Mouse (Mus musculus) hindbrain, embryonic 13.5 days (tissue): Measurements from ENCODE around the gene Vps53. TPM values are rescaled to one million over a fixed set of nuclear protein-coding genes. Genes with fewer than 3 reads are reported as not detected.

Source experiments
- ATAC-seq: fragments of 200-750 bp; cut with Nextera tagmentation; 2 replicates; pipeline ENCODE4 v1.8.0; 2017; ENCODE audit warnings: moderate TSS enrichment; ENCODE audit not compliant: low FRiP score
- H3K27ac ChIP-seq: fragments of 300-500 bp; sonication (generic); 2 replicates; pipeline ENCODE4 v1.5.1; 2015; ENCODE audit warnings: inconsistent platforms, mild to moderate bottlenecking, moderate library complexity
- H3K27me3 ChIP-seq: fragments of 300-500 bp; sonication (generic); 2 replicates; pipeline ENCODE4 v1.6.1; 2015; ENCODE audit warnings: mild to moderate bottlenecking, inconsistent platforms
- H3K36me3 ChIP-seq: fragments of 300-500 bp; sonication (generic); 2 replicates; pipeline ENCODE4 v1.6.1; 2015; ENCODE audit warnings: mild to moderate bottlenecking, inconsistent platforms
- H3K4me1 ChIP-seq: fragments of 300-500 bp; sonication (generic); replicated peaks from 2 replicates; pipeline ENCODE4 v1.6.1; 2015; ENCODE audit warnings: inconsistent platforms
- H3K4me2 ChIP-seq: fragments of 300-500 bp; sonication (generic); 2 replicates; pipeline ENCODE4 v1.6.1; 2015; ENCODE audit warnings: inconsistent platforms, mild to moderate bottlenecking, moderate library complexity
- H3K4me3 ChIP-seq: fragments of 300-500 bp; sonication (generic); 2 replicates; pipeline ENCODE4 v1.5.1; 2015; ENCODE audit warnings: mild to moderate bottlenecking, inconsistent platforms
- H3K9ac ChIP-seq: fragments of 300-500 bp; sonication (generic); 2 replicates; pipeline ENCODE4 v1.6.1; 2015; ENCODE audit warnings: mild to moderate bottlenecking, inconsistent platforms
- H3K9me3 ChIP-seq: fragments of 300-500 bp; sonication (generic); 2 replicates; pipeline ENCODE4 v1.6.1; 2016; ENCODE audit warnings: inconsistent platforms
- WGBS: fragments of 180-500 bp; shearing (Covaris S2); methylation state at CpG from one replicate; pipeline ENCODE4 v1.1.7; 2015; 5-methylcytosine and 5-hydroxymethylcytosine counted together
- polyA plus RNA-seq: library from polyadenylated mRNA; unstranded; fragments of >200 nt; fragmentation: Nextera tagmentation; extraction: Ambion mirVana; gene quantifications from 2 replicates; pipeline ENCODE4 v1.2.1, GENCODE M21; 2015

Gene Vps53
- polyA plus RNA-seq, 1 experiment from 2014 or later = 67.2 TPM

- H3K9me3 ChIP-seq = no peaks in the 10 kb centered on the region
- peaks cover 67% of the 10 kb centered on the region for H3K36me3 ChIP-seq
- WGBS = 86% methylated on average over 6 of the region's 6 CpGs
- no peaks in the 10 kb centered on the region for H3K27me3 ChIP-seq
- H3K27ac ChIP-seq = no peak overlapping the region
- H3K9ac ChIP-seq = no peak overlapping the region
- H3K4me3 ChIP-seq = no peak overlapping the region
- ATAC-seq = no peak
- H3K4me1 ChIP-seq = no peaks in the 10 kb centered on the region
- no peak overlapping the region for H3K4me2 ChIP-seq
Observed at GRCm38 (mm10) chr11:76089776-76090175, 89.7 kb downstream of the Vps53 start.

- Histone ChIP-seq H3K9me3 (no peaks in the 10 kb centered on the region), H3K4me1 (no peaks in the 10 kb centered on the region), H3K27ac (no peak overlapping the region), H3K9ac (no peak overlapping the region), H3K27me3 (no peaks in the 10 kb centered on the region), H3K4me3 (no peak overlapping the region), H3K4me2 (no peak overlapping the region), H3K36me3 (peaks cover 67% of the 10 kb centered on the region)
- no peak for ATAC-seq
- WGBS = 86% methylated on average over 4 of the region's 4 CpGs
Observed at GRCm38 (mm10) chr11:76088506-76088905, 90.9 kb downstream of the Vps53 start.

GRCm38 (mm10) chr11:76085898-76086591 is 93.4 kb downstream of the Vps53 start:
- no peak overlapping the region for H3K27ac ChIP-seq
- H3K27me3 ChIP-seq = no peaks in the 10 kb centered on the region
- H3K36me3 ChIP-seq = peaks cover 70% of the 10 kb centered on the region
- H3K4me1 ChIP-seq = no peaks in the 10 kb centered on the region
- H3K9ac ChIP-seq = no peak overlapping the region
- ATAC-seq = no peak
- no peak overlapping the region for H3K4me2 ChIP-seq
- H3K9me3 ChIP-seq = no peaks in the 10 kb centered on the region
- H3K4me3 ChIP-seq = no peak overlapping the region
- 71% methylated on average over 5 of the region's 5 CpGs for WGBS

- H3K36me3 ChIP-seq = peaks cover 75% of the 10 kb centered on the region
- no peak overlapping the region for H3K4me2 ChIP-seq
- no peaks in the 10 kb centered on the region for H3K4me1 ChIP-seq
- ATAC-seq = no peak
- no peak overlapping the region for H3K4me3 ChIP-seq
- 95% methylated on average over 1 of the region's 1 CpGs for WGBS
- H3K9me3 ChIP-seq = no peaks in the 10 kb centered on the region
- H3K27me3 ChIP-seq = no peaks in the 10 kb centered on the region
- H3K9ac ChIP-seq = no peak overlapping the region
- no peak overlapping the region for H3K27ac ChIP-seq
Observed at GRCm38 (mm10) chr11:76084943-76085342, 94.5 kb downstream of the Vps53 start.

GRCm38 (mm10) chr11:76083941-76084367 is 95.5 kb downstream of the Vps53 start:
- H3K4me3 ChIP-seq = no peak overlapping the region
- peaks cover 76% of the 10 kb centered on the region for H3K36me3 ChIP-seq
- no peaks in the 10 kb centered on the region for H3K4me1 ChIP-seq
- H3K9me3 ChIP-seq = no peaks in the 10 kb centered on the region
- H3K27me3 ChIP-seq = no peaks in the 10 kb centered on the region
- H3K9ac ChIP-seq = no peak overlapping the region
- no peak for ATAC-seq
- no peak overlapping the region for H3K4me2 ChIP-seq
- WGBS = 77% methylated on average over 3 of the region's 3 CpGs
- H3K27ac ChIP-seq = no peak overlapping the region

- Histone ChIP-seq H3K4me3 (no peak overlapping the region), H3K36me3 (peaks cover 75% of the 10 kb centered on the region), H3K9ac (no peak overlapping the region), H3K27me3 (no peaks in the 10 kb centered on the region), H3K4me2 (no peak overlapping the region), H3K4me1 (no peaks in the 10 kb centered on the region), H3K27ac (no peak overlapping the region), H3K9me3 (no peaks in the 10 kb centered on the region)
- no peak for ATAC-seq
- 81% methylated on average over 6 of the region's 6 CpGs for WGBS
Observed at GRCm38 (mm10) chr11:76081048-76081640, 98.3 kb downstream of the Vps53 start.

GRCm38 (mm10) chr11:76080293-76080692 is 99.2 kb downstream of the Vps53 start:
- H3K36me3 ChIP-seq = peaks cover 75% of the 10 kb centered on the region
- 82% methylated on average over 2 of the region's 2 CpGs for WGBS

GRCm38 (mm10) chr11:76077341-76077740 is 102.1 kb downstream of the Vps53 start:
- H3K4me3 ChIP-seq = no peak overlapping the region
- no peak for ATAC-seq
- WGBS = 92% methylated on average over 6 of the region's 6 CpGs
- no peaks in the 10 kb centered on the region for H3K27me3 ChIP-seq
- no peaks in the 10 kb centered on the region for H3K9me3 ChIP-seq
- peaks cover 84% of the 10 kb centered on the region for H3K36me3 ChIP-seq
- no peak overlapping the region for H3K4me2 ChIP-seq
- H3K27ac ChIP-seq = no peak overlapping the region
- H3K9ac ChIP-seq = no peak overlapping the region
- no peaks in the 10 kb centered on the region for H3K4me1 ChIP-seq

More at GRCm38 (mm10) chr11:76080293-76080692, 99.2 kb downstream of the Vps53 start:
- Histone ChIP-seq H3K9me3 (no peaks in the 10 kb centered on the region), H3K9ac (no peak overlapping the region), H3K4me2 (no peak overlapping the region), H3K4me1 (no peaks in the 10 kb centered on the region), H3K27me3 (no peaks in the 10 kb centered on the region), H3K27ac (no peak overlapping the region), H3K4me3 (no peak overlapping the region)
- ATAC-seq = no peak

GRCm38 (mm10) chr11:76074296-76075093 is 105.0 kb downstream of the Vps53 start:
- no peak overlapping the region for H3K27ac ChIP-seq
- H3K4me1 ChIP-seq = no peaks in the 10 kb centered on the region
- no peak overlapping the region for H3K4me3 ChIP-seq
- no peak overlapping the region for H3K4me2 ChIP-seq
- no peaks in the 10 kb centered on the region for H3K27me3 ChIP-seq
- H3K9ac ChIP-seq = no peak overlapping the region
- no peaks in the 10 kb centered on the region for H3K9me3 ChIP-seq
- no peak for ATAC-seq
- WGBS = 78% methylated on average over 11 of the region's 11 CpGs
- peaks cover 68% of the 10 kb centered on the region for H3K36me3 ChIP-seq

GRCm38 (mm10) chr11:76069816-76070215 is 109.6 kb downstream of the Vps53 start:
- no peaks in the 10 kb centered on the region for H3K9me3 ChIP-seq
- H3K27ac ChIP-seq = no peak overlapping the region
- 91% methylated on average over 6 of the region's 6 CpGs for WGBS
- peaks cover 46% of the 10 kb centered on the region for H3K36me3 ChIP-seq
- no peak overlapping the region for H3K9ac ChIP-seq
- no peaks in the 10 kb centered on the region for H3K27me3 ChIP-seq
- H3K4me3 ChIP-seq = no peak overlapping the region
- no peaks in the 10 kb centered on the region for H3K4me1 ChIP-seq
- H3K4me2 ChIP-seq = no peak overlapping the region
- ATAC-seq = no peak

GRCm38 (mm10) chr11:76066563-76067156 is 112.8 kb downstream of the Vps53 start:
- Histone ChIP-seq H3K27me3 (no peaks in the 10 kb centered on the region), H3K4me3 (no peak overlapping the region), H3K36me3 (peaks cover 56% of the 10 kb centered on the region), H3K9ac (no peak overlapping the region), H3K9me3 (no peaks in the 10 kb centered on the region), H3K27ac (no peak overlapping the region), H3K4me2 (no peak overlapping the region), H3K4me1 (no peaks in the 10 kb centered on the region)
- 89% methylated on average over 15 of the region's 15 CpGs for WGBS
- no peak for ATAC-seq

GRCm38 (mm10) chr11:76065521-76066095 is 113.8 kb downstream of the Vps53 start:
- Histone ChIP-seq H3K9ac (no peak overlapping the region), H3K36me3 (peaks cover 57% of the 10 kb centered on the region), H3K27me3 (no peaks in the 10 kb centered on the region), H3K27ac (no peak overlapping the region), H3K4me2 (no peak overlapping the region), H3K9me3 (no peaks in the 10 kb centered on the region), H3K4me3 (no peak overlapping the region), H3K4me1 (no peaks in the 10 kb centered on the region)
- no peak for ATAC-seq
- WGBS = 78% methylated on average over 9 of the region's 9 CpGs
